Mouse (Mus musculus): Measurements from ENCODE around the gene Olfml2b. TPM values are rescaled to one million over a fixed set of nuclear protein-coding genes. Genes with fewer than 3 reads are reported as not detected.

Olfml2b gene
- polyA plus RNA-seq, 1 experiment from 2014 or later: 52.5 TPM

- no peak overlapping the region for H3K4me2 ChIP-seq
- H3K27ac ChIP-seq: no peak overlapping the region
- no peak for ATAC-seq (ENCODE audit: insufficient number of reproducible peaks, low FRiP score, low TSS enrichment, low read depth)
- H3K4me1 ChIP-seq: no peaks in the 10 kb centered on the region; the same call in 1 of the 2 replicates
- H3K4me3 ChIP-seq: no peak overlapping the region
- no peaks in the 10 kb centered on the region for H3K9me3 ChIP-seq
- H3K9ac ChIP-seq: no peak overlapping the region
- H3K27me3 ChIP-seq: no peaks in the 10 kb centered on the region
- WGBS: 95% methylated on average over 7 of the region's 7 CpGs
- H3K36me3 ChIP-seq: 0 out of 2 replicates have a peak, but pooled peaks cover 4% of the 10 kb centered on the region
These were observed 67.4 kb downstream of the Olfml2b start for GRCm38 (mm10) chr1:170711731-170712130.

GRCm38 (mm10) chr1:170717241-170717828 lies 73.0 kb downstream of the Olfml2b start:
- peaks cover 15% of the 10 kb centered on the region for H3K4me1 ChIP-seq
- H3K27ac ChIP-seq: no peak overlapping the region; the same call in 1 of the 2 replicates
- no peak overlapping the region for H3K4me2 ChIP-seq
- H3K9me3 ChIP-seq: no peaks in the 10 kb centered on the region
- H3K36me3 ChIP-seq: no peaks in the 10 kb centered on the region
- no peaks in the 10 kb centered on the region for H3K27me3 ChIP-seq
- ATAC-seq (ENCODE audit: insufficient number of reproducible peaks, low FRiP score, low TSS enrichment, low read depth): no peak
- WGBS: 72% methylated on average over 3 of the region's 3 CpGs
- H3K4me3 ChIP-seq: no peak overlapping the region
- no peak overlapping the region for H3K9ac ChIP-seq

GRCm38 (mm10) chr1:170718133-170718810 lies 73.9 kb downstream of the Olfml2b start:
- WGBS: 44% methylated on average over 8 of the region's 8 CpGs
- Histone ChIP-seq H3K4me3 (no peak overlapping the region), H3K9me3 (no peaks in the 10 kb centered on the region), H3K36me3 (no peaks in the 10 kb centered on the region), H3K4me2 (no peak overlapping the region), H3K9ac (no peak overlapping the region), H3K4me1 (peaks cover 15% of the 10 kb centered on the region), H3K27ac (peak overlapping the region; percentile 54), H3K27me3 (no peaks in the 10 kb centered on the region)
- peak; percentile 58; the same call in 1 of the 2 replicates for ATAC-seq (ENCODE audit: insufficient number of reproducible peaks, low FRiP score, low TSS enrichment, low read depth)

GRCm38 (mm10) chr1:170721560-170721959 lies 77.2 kb downstream of the Olfml2b start:
- Histone ChIP-seq H3K9me3 (no peaks in the 10 kb centered on the region), H3K36me3 (no peaks in the 10 kb centered on the region), H3K9ac (no peak overlapping the region), H3K27me3 (no peaks in the 10 kb centered on the region), H3K4me3 (no peak overlapping the region), H3K27ac (no peak overlapping the region), H3K4me1 (peaks cover 15% of the 10 kb centered on the region), H3K4me2 (no peak overlapping the region)
- 89% methylated on average over 5 of the region's 5 CpGs for WGBS
- ATAC-seq (ENCODE audit: insufficient number of reproducible peaks, low FRiP score, low TSS enrichment, low read depth): no peak

- H3K27me3 ChIP-seq: no peaks in the 10 kb centered on the region
- no peak for ATAC-seq (ENCODE audit: insufficient number of reproducible peaks, low FRiP score, low TSS enrichment, low read depth)
- H3K9me3 ChIP-seq: no peaks in the 10 kb centered on the region
- WGBS: 51% methylated on average over 6 of the region's 6 CpGs
- no peak overlapping the region for H3K4me3 ChIP-seq
- peaks cover 10% of the 10 kb centered on the region for H3K4me1 ChIP-seq
- no peak overlapping the region for H3K4me2 ChIP-seq
- H3K27ac ChIP-seq: peak overlapping the region; percentile 24; the same call in 1 of the 2 replicates
- H3K9ac ChIP-seq: no peak overlapping the region
- no peaks in the 10 kb centered on the region for H3K36me3 ChIP-seq
These were observed 84.2 kb downstream of the Olfml2b start for GRCm38 (mm10) chr1:170728524-170728923.

GRCm38 (mm10) chr1:170729267-170729962 lies 85.1 kb downstream of the Olfml2b start:
- no peaks in the 10 kb centered on the region for H3K27me3 ChIP-seq
- 85% methylated on average over 8 of the region's 8 CpGs for WGBS
- H3K27ac ChIP-seq: no peak overlapping the region
- H3K4me2 ChIP-seq: no peak overlapping the region
- no peaks in the 10 kb centered on the region for H3K36me3 ChIP-seq
- ATAC-seq (ENCODE audit: insufficient number of reproducible peaks, low FRiP score, low TSS enrichment, low read depth): no peak
- H3K9me3 ChIP-seq: no peaks in the 10 kb centered on the region
- no peak overlapping the region for H3K4me3 ChIP-seq
- H3K9ac ChIP-seq: no peak overlapping the region
- peaks cover 10% of the 10 kb centered on the region for H3K4me1 ChIP-seq

GRCm38 (mm10) chr1:170731865-170732595 lies 87.7 kb downstream of the Olfml2b start:
- ATAC-seq (ENCODE audit: insufficient number of reproducible peaks, low FRiP score, low TSS enrichment, low read depth): no peak
- no peak overlapping the region for H3K9ac ChIP-seq
- H3K4me1 ChIP-seq: peaks cover 10% of the 10 kb centered on the region
- H3K9me3 ChIP-seq: no peaks in the 10 kb centered on the region
- H3K4me2 ChIP-seq: no peak overlapping the region
- H3K4me3 ChIP-seq: no peak overlapping the region
- no peaks in the 10 kb centered on the region for H3K36me3 ChIP-seq
- H3K27me3 ChIP-seq: no peaks in the 10 kb centered on the region
- peak overlapping the region; percentile 33; the same call in 1 of the 2 replicates for H3K27ac ChIP-seq
- 63% methylated on average over 11 of the region's 11 CpGs for WGBS

Other genes starting within 250 kb of the Olfml2b start
- 8.0 and 10.1 TPM in 2 replicates for gene Nos1ap, start 54.7 kb upstream of the Olfml2b start, polyA plus RNA-seq (2015; fragmentation: Nextera tagmentation; extraction: Ambion mirVana)
- 8.3 and 8.6 TPM in 2 replicates for gene Atf6, start 223.2 kb downstream of the Olfml2b start, polyA plus RNA-seq (2015; fragmentation: Nextera tagmentation; extraction: Ambion mirVana)
- 0.43 and 0.76 TPM in 2 replicates for gene Gm26620, start 240.5 kb downstream of the Olfml2b start, polyA plus RNA-seq (2015; fragmentation: Nextera tagmentation; extraction: Ambion mirVana)
- gene Dusp12, start 241.0 kb downstream of the Olfml2b start, polyA plus RNA-seq (2015; fragmentation: Nextera tagmentation; extraction: Ambion mirVana): 44.5 and 48.3 TPM in 2 replicates

Data from limb, embryonic 15.5 days (tissue).